Mouse (Mus musculus) right cerebral cortex, postnatal 10 days (tissue): ENCODE results near the gene Cytl1.
A peak's percentile ranks its signal among the peaks of the same experiment; 100 is the strongest.

ENCODE experiments used
- DNase-seq, 2 experiments: peaks; one replicate each; pipeline ENCODE4 v3.0.0; 2021; ENCODE audit warnings: low spot score in 2 of 2

Gene Cytl1

GRCm38 (mm10) chr5:37769031-37769430, 33.7 kb downstream of the Cytl1 start:
- peak; percentile 92 to 93 for DNase-seq

GRCm38 (mm10) chr5:37770870-37771269, 35.6 kb downstream of the Cytl1 start:
- no peak for DNase-seq

- DNase-seq, result no peak
Measured at GRCm38 (mm10) chr5:37774011-37774410, 38.7 kb downstream of the Cytl1 start.

GRCm38 (mm10) chr5:37775681-37776080, 40.4 kb downstream of the Cytl1 start:
- no peak for DNase-seq

GRCm38 (mm10) chr5:37783306-37783705, 48.0 kb downstream of the Cytl1 start:
- peak; percentile 56 to 64 for DNase-seq

GRCm38 (mm10) chr5:37784847-37785391, 49.6 kb downstream of the Cytl1 start:
- DNase-seq, result no peak
